ENCODE assay signal across 13 mouse cellular contexts in genomic region chr6:36881309-36881708, GRCm38 (mm10).
DNase-seq lines count a peak whose midpoint lies in the region; ATAC-seq lines count a peak whose summit lies in the region.
"Had no signal": no experiment of that assay in that cellular context is flagged by ENCODE, and none has a peak within 500 bp of the region (broad histone marks: within the 10 kb centered on the region; RNA-seq: fewer than 3 reads in every experiment).

No protein-coding gene starts in this region.

- WGBS in heart, embryonic 10.5 days = 65% methylated on average over 4 of the region's 4 CpGs
- 16% methylated on average over 4 of the region's 4 CpGs for WGBS in hindbrain, embryonic 11.5 days
- WGBS in limb, embryonic 15.5 days = 26% methylated on average over 4 of the region's 4 CpGs
- WGBS in neural tube, embryonic 15.5 days = 26% methylated on average over 4 of the region's 4 CpGs

- no peaks in the 10 kb centered on the region for H3K27me3 ChIP-seq in heart, embryonic 10.5 days (ENCODE audit: insufficient read depth, poor library complexity, severe bottlenecking)
- no peaks in the 10 kb centered on the region for H3K27me3 ChIP-seq in hindbrain, embryonic 11.5 days (ENCODE audit: control insufficient read depth, insufficient read depth, low read length)
- no peaks in the 10 kb centered on the region for H3K27me3 ChIP-seq in limb, embryonic 15.5 days
- H3K27me3 ChIP-seq in neural tube, embryonic 15.5 days (replicated peaks) = no peaks in the 10 kb centered on the region

- no peaks in the 10 kb centered on the region for H3K36me3 ChIP-seq in heart, embryonic 10.5 days
- H3K36me3 ChIP-seq in hindbrain, embryonic 11.5 days (ENCODE audit: control insufficient read depth, insufficient read depth, low read length) = no peaks in the 10 kb centered on the region
- no peaks in the 10 kb centered on the region for H3K36me3 ChIP-seq in limb, embryonic 15.5 days
- no peaks in the 10 kb centered on the region for H3K36me3 ChIP-seq in neural tube, embryonic 15.5 days
- H3K36me3 ChIP-seq: G1E had no signal

- no peak overlapping the region for H3K4me2 ChIP-seq in hindbrain, embryonic 11.5 days (replicated peaks; ENCODE audit: low read depth, low read length)
- no peak overlapping the region for H3K4me2 ChIP-seq in limb, embryonic 15.5 days
- H3K4me2 ChIP-seq in neural tube, embryonic 15.5 days = no peak overlapping the region

- no peak for DNase-seq in heart, embryonic 10.5 days (ENCODE audit: low spot score)
- no peak for DNase-seq in heart, adult 11 months
- DNase-seq in hindbrain, embryonic 11.5 days (ENCODE audit: low spot score) = no peak
- DNase-seq in kidney, postnatal 10 days = no peak
- no peak for DNase-seq in layer of hippocampus, adult 9-11 months
- DNase-seq: cerebellum, adult 11-12 months; heart, postnatal 4 days; kidney, adult 8-10 months; lung, adult 2 months; right cerebral cortex, postnatal 14 days had no signal

- peak overlapping the region; percentile 38 for H3K27ac ChIP-seq in heart, embryonic 10.5 days
- H3K27ac ChIP-seq in hindbrain, embryonic 11.5 days (ENCODE audit: low read depth, low read length) = 0 out of 2 replicates have a peak overlapping the region, but pooled peaks have one; percentile 24
- H3K27ac ChIP-seq in limb, embryonic 15.5 days = peak overlapping the region; percentile 59; the same call in 1 of the 2 replicates
- peak overlapping the region; percentile 51; the same call in 1 of the 2 replicates for H3K27ac ChIP-seq in neural tube, embryonic 15.5 days (replicated peaks)

- no peak for ATAC-seq in hindbrain, embryonic 11.5 days (ENCODE audit: low FRiP score)
- ATAC-seq in limb, embryonic 15.5 days (ENCODE audit: insufficient number of reproducible peaks, low FRiP score, low TSS enrichment, low read depth) = no peak
- peak; percentile 53; the same call in 1 of the 2 replicates for ATAC-seq in neural tube, embryonic 15.5 days (ENCODE audit: low FRiP score)

- no peak overlapping the region for H3K4me3 ChIP-seq in heart, embryonic 10.5 days
- no peak overlapping the region for H3K4me3 ChIP-seq in hindbrain, embryonic 11.5 days (ENCODE audit: low read depth, low read length)
- no peak overlapping the region for H3K4me3 ChIP-seq in limb, embryonic 15.5 days
- H3K4me3 ChIP-seq in neural tube, embryonic 15.5 days (replicated peaks) = no peak overlapping the region

- H3K9me3 ChIP-seq in heart, embryonic 10.5 days = no peaks in the 10 kb centered on the region
- H3K9me3 ChIP-seq in hindbrain, embryonic 11.5 days (ENCODE audit: control insufficient read depth, low read length) = no peaks in the 10 kb centered on the region
- no peaks in the 10 kb centered on the region for H3K9me3 ChIP-seq in limb, embryonic 15.5 days
- H3K9me3 ChIP-seq in neural tube, embryonic 15.5 days (replicated peaks) = no peaks in the 10 kb centered on the region
- H3K9me3 ChIP-seq: G1E had no signal

- H3K4me1 ChIP-seq in heart, embryonic 10.5 days = peaks cover 4% of the 10 kb centered on the region; the same call in 1 of the 2 replicates
- peaks cover 6% of the 10 kb centered on the region; the same call in 1 of the 2 replicates for H3K4me1 ChIP-seq in hindbrain, embryonic 11.5 days (replicated peaks; ENCODE audit: control insufficient read depth, insufficient read depth, low read length)
- peaks cover 12% of the 10 kb centered on the region; the same call in 1 of the 2 replicates for H3K4me1 ChIP-seq in limb, embryonic 15.5 days
- peaks cover 8% of the 10 kb centered on the region for H3K4me1 ChIP-seq in neural tube, embryonic 15.5 days

- no peak overlapping the region for H3K9ac ChIP-seq in hindbrain, embryonic 11.5 days (ENCODE audit: low read depth, low read length)
- no peak overlapping the region for H3K9ac ChIP-seq in limb, embryonic 15.5 days
- no peak overlapping the region for H3K9ac ChIP-seq in neural tube, embryonic 15.5 days (replicated peaks)
